Mouse (Mus musculus): Measurements from ENCODE around the gene Arl6ip5.
A peak's percentile ranks its signal among the peaks of the same experiment; 100 is the strongest.

Gene Arl6ip5

GRCm38 (mm10) chr6:97210191-97210961 is at the start of gene Arl6ip5:
TSS of gene Arl6ip5 (plus strand) at chr6:97210689.
- DNase-seq (ENCODE audit: low spot score), result peak; percentile 94

GRCm38 (mm10) chr6:97175716-97176115 is 34.8 kb upstream of the Arl6ip5 start:
- DNase-seq (ENCODE audit: low spot score), result no peak

GRCm38 (mm10) chr6:97178491-97179366 is 31.8 kb upstream of the Arl6ip5 start, which contains the start of gene Tmf1:
TSS of gene Tmf1 (minus strand) at chr6:97179122.
- peak; percentile 92 for DNase-seq (ENCODE audit: low spot score)

- no peak for DNase-seq (ENCODE audit: low spot score)
Observed at GRCm38 (mm10) chr6:97179367-97179828, 31.1 kb upstream of the Arl6ip5 start.

GRCm38 (mm10) chr6:97200437-97200836 is 10.1 kb upstream of the Arl6ip5 start:
- DNase-seq (ENCODE audit: low spot score), result no peak

GRCm38 (mm10) chr6:97202477-97202876 is 8.0 kb upstream of the Arl6ip5 start:
- no peak for DNase-seq (ENCODE audit: low spot score)

- DNase-seq (ENCODE audit: low spot score), result peak; percentile 32
Observed at GRCm38 (mm10) chr6:97204252-97204869, 6.1 kb upstream of the Arl6ip5 start.

- DNase-seq (ENCODE audit: low spot score), result no peak
Observed at GRCm38 (mm10) chr6:97204952-97205351, 5.5 kb upstream of the Arl6ip5 start.

- peak; percentile 100 for DNase-seq (ENCODE audit: low spot score)
Observed at GRCm38 (mm10) chr6:97205439-97205885, 5.0 kb upstream of the Arl6ip5 start, which contains the start of gene Uba3. TSS of gene Uba3 (minus strand) at chr6:97205647.

GRCm38 (mm10) chr6:97207085-97207484 is 3.4 kb upstream of the Arl6ip5 start:
- no peak for DNase-seq (ENCODE audit: low spot score)

GRCm38 (mm10) chr6:97208406-97208805 is 2.1 kb upstream of the Arl6ip5 start:
- no peak for DNase-seq (ENCODE audit: low spot score)

- DNase-seq (ENCODE audit: low spot score), result no peak
Observed at GRCm38 (mm10) chr6:97209201-97209600, 1.3 kb upstream of the Arl6ip5 start.

- no peak for DNase-seq (ENCODE audit: low spot score)
Observed at GRCm38 (mm10) chr6:97209751-97210150, 738 bp upstream of the Arl6ip5 start.

GRCm38 (mm10) chr6:97210962-97211601 is 593 bp downstream of the Arl6ip5 start:
- peak; percentile 38 for DNase-seq (ENCODE audit: low spot score)

GRCm38 (mm10) chr6:97211981-97212380 is 1.5 kb downstream of the Arl6ip5 start:
- no peak for DNase-seq (ENCODE audit: low spot score)

- DNase-seq (ENCODE audit: low spot score), result no peak
Observed at GRCm38 (mm10) chr6:97216154-97216821, 5.8 kb downstream of the Arl6ip5 start.

GRCm38 (mm10) chr6:97220672-97221071 is 10.2 kb downstream of the Arl6ip5 start:
- DNase-seq (ENCODE audit: low spot score), result no peak

GRCm38 (mm10) chr6:97221205-97222025 is 10.9 kb downstream of the Arl6ip5 start:
- no peak for DNase-seq (ENCODE audit: low spot score)

GRCm38 (mm10) chr6:97222321-97222720 is 11.8 kb downstream of the Arl6ip5 start:
- no peak for DNase-seq (ENCODE audit: low spot score)

GRCm38 (mm10) chr6:97222931-97223467 is 12.5 kb downstream of the Arl6ip5 start:
- DNase-seq (ENCODE audit: low spot score), result no peak
